Mouse (Mus musculus) A20 (cell line): ENCODE results near the gene Arrdc5.

ENCODE experiments used
- DNase-seq: peaks from one replicate; pipeline ENCODE4 v3.0.0-alpha.2; 2011; ENCODE audit warnings: low read depth, low spot score

Gene Arrdc5

DNA sequence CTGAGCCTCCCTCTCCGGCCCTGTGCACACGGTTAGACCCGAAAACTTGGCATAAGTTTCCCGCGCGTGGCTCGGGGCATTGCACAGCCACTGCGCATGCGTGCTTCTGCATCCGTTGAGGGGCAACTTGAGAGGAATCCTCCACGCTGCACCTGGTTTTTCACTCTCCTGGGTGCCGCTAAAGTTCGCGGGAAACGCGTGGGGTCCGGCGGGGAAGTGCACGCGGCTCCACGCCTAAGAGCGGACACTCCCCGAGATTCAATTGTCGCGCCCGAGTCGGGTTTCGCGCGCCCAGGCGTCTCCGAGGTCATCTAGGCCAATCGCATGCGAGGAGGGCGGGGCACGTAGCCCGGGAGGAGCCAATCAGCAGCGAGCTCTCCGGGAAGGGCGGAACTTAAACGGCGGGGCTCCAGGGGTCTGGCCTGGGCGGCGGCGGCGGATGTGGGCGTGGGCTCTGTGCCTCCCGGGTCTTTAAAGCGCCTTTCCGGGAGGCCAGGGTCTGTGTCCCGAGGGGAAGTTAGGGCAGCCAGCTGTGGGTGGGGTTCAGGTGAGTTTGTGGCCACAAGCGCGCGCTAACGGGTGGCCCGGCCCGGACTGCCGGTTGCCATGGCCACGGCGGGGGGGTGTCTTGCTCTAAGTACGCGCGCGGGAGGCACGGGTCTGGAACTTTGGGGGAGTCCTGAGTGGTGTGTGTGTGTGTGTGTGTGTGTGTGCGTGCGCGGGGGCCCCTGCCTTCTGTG is 3.9 kb upstream of the Arrdc5 start:
- peak; percentile 98 for DNase-seq

DNA sequence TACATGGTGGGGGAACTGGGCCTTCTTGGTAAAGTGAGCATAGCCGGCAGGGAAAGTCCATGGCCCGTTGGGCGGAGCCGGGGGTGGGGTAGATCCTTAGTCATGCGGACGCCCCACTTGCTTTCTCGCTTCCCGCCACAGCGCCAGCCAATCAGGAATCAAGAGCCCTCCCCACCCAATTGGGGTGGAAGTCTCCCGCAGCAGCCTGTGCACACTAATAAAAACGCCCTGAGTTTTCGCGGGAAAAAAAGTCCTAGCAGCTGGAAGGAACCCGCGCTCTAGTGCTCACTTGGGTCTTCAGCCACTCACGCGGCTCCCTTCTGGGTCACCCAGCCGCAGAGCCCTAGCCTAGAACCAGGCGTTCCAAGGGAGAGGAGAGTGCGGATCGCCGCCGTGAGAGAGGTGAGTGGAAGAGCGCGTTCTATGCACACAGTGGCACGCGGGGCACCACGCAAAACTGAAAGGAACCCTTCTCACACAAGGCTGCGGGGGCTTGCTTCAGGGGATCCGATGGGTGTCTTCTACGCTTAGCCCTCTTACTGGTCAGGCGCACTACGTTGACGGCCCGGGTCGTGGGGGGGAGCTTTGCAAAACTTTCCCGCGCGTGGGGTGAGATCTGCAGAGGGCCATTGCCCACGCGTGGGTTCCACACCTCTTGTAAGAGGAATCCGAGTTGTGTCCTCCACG is 3.2 kb upstream of the Arrdc5 start, which contains the start of gene Uhrf1:
TSS of gene Uhrf1 (plus strand) at position 162 of the 687 bp plus-strand sequence.
- peak; percentile 96 for DNase-seq

DNA sequence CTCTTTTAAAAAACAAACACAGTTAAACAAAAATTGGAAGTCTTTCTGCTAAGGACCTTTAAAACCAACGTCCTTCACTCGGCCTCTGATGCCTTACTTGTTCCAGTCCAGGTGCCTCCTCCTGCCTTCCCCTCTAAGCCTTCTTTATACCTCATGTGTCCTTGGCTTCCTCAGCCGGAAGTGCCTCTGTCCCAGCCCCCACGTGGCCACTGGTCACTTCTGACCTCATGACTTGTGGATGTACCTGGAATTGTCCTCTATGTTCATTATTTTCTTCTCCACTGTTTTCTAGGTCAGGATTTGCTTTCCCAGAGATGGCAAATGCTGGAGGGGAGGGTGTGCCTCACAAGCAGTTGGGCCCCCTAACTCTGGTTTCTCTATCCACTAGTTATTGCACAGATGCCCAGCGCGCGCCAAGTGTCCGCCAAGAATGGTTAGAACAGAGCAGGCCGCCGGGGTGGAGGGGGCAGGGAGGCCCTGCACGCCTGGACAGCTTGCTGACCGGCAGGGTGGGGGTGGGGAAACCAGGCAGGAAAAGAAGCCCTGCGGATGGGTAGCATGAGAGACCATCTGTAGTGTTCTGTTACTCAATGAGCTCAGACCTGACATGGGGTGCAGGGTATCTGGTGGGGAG is 2.4 kb upstream of the Arrdc5 start:
- no peak for DNase-seq

DNA sequence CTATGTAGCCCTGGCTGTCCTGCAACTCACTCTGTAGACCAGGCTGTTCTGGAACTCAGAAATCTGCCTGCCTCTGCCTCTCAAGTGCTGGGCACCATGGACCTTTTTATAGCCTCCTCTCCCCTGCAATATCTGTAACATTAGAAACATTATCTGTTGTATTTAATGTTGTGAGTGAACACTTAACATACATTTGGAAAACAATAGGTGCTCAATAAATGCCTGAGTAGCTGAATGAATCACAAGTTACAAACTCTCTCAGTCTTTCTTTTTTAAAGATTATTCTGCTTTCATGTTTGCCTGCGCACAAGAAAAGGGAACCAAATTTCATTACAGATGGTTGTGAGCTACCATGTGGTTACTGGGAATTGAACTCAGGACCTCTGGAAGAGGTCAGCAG is 1.8 kb downstream of the Arrdc5 start:
- DNase-seq, result no peak

DNA sequence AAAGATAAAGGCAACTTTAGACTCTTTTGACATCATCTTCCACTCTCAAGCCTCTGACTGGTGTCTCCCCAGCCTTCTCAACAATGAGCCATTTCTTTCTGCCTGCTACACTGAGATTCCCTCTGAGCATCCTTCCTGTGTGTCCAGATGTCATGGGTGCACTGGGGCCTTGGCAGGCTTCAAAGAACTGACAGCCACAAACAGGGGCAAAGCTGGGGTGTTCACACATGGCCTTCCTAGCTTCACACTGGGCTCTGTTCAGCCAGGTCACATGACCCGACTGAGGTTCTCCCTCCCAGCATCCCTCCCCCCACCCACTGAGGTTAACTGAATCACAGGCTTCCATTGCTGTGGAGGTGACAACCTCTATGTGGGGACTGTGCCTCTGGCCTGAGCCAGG is 3.9 kb downstream of the Arrdc5 start:
- DNase-seq, result no peak

DNA sequence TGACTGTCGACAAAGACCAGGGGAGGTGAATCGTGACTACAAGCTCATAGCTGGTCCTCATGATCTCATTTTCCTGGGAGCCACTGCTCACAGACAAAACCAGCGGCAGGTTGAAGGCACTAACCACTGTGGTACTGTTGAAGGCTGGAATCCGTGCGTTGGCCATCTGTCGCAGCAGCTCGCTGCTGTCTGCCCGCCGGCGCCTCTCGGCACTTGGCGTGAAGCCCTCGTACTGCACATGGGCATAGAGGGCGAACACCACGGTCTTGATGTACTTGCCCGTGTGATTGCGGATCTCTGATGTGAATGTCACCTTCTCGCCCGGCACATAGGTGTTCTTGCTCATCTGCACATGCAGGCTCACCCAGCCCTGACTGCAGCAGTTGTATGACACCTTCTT is 5.8 kb downstream of the Arrdc5 start:
- DNase-seq, result no peak

DNA sequence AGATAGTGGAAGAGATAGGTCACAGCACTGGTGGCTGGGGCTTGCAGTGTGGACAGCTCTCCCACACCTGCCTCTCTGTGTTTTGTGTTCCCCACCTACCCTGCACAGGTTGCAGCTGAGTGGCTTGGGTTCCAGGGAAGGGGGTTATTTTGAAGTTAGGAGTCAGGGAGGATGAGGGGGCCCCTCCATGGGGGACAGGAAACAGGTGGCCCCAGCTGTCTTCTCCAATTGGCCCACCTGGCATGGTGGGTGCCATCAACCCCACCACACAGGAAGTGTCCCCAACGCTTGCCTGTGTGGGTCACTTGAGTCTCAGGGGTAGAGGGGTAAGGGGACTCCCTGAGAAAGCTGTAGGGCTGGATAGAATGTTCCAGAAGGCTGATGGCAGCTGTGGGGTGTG is 6.8 kb downstream of the Arrdc5 start:
- no peak for DNase-seq

DNA sequence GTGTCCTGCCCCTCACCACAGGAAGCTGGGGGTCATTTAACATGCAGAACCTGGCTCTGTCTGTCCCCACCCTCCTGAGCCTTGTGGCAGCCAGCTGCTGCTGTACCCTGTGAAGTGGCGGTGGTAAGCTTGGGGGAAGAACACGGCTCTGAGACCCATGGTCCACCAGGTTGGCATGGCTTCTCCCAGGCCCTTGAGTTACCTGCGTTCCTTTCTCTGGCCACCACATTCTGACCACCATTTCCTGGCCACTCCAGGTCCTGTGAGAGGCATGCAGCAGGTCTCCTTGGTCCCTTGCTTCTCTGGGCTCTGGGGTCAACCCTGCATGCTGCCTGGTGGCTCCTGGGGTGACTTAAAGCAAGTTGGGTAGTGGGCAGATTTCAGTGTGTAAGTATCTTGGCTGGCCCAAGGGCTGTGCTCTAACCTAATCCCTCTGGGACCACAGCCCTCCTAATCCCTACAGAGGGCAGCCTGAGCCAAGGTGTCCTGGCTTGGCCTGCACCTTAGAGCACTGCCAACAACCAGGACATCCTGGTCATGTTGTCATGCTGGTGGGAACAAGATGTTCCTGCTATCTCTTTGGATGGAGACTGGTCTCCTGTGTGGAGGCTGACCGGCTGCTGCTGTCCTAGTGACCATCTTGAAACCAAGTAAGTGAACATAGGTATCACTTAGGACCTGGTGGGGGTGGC is 7.4 kb downstream of the Arrdc5 start, which contains the start of gene Plin3:
TSS of gene Plin3 (minus strand) at position 343 of the 692 bp plus-strand sequence.
- no peak for DNase-seq

DNA sequence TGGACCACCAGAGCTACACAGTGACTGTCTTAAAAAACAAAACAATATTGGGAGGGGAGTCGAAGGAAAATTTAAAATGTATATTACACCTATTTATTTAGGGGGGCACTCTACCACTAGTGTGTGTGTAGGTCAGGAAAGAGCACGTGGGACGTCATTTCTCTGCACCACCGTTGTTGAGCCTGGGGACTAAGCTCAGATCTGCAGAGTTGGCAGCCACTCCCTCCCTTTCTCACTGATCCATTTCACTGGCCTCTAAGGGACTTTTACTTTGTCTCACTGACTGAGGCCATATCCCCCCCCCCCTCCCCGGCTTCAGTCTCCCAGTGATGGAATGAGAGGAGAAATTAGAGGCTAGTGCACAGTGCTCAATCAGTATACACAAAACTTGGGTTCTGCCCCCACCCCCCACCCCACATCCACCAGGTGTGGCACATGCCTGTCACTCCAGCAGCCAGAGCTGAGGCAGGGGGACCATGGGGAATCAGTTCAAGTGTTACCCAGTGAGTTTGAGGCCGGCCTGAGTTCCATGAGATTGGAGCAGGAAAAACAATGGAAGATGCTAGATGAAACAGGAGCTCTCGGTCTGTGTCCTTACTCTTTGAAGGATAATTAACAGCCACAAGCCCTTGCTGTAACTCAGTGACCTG is 8.1 kb downstream of the Arrdc5 start:
- DNase-seq, result no peak

DNA sequence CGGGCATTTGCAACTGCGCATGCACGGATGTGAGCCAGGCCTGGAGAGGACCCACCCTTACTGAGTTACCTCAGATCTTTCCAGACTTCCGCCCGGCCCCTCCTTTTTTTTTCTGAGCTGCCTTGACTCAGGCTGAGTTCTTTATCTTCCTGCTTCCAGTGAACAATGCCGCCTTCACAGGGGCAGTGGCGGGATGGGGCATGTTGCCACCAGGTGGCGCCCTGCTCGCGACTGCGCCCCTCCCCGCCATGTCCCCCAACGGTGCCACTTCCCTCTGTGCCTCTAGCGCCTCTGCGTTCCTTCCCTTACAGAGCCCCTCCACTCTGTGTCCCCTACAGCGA is 8.9 kb downstream of the Arrdc5 start:
- peak; percentile 89 for DNase-seq

DNA sequence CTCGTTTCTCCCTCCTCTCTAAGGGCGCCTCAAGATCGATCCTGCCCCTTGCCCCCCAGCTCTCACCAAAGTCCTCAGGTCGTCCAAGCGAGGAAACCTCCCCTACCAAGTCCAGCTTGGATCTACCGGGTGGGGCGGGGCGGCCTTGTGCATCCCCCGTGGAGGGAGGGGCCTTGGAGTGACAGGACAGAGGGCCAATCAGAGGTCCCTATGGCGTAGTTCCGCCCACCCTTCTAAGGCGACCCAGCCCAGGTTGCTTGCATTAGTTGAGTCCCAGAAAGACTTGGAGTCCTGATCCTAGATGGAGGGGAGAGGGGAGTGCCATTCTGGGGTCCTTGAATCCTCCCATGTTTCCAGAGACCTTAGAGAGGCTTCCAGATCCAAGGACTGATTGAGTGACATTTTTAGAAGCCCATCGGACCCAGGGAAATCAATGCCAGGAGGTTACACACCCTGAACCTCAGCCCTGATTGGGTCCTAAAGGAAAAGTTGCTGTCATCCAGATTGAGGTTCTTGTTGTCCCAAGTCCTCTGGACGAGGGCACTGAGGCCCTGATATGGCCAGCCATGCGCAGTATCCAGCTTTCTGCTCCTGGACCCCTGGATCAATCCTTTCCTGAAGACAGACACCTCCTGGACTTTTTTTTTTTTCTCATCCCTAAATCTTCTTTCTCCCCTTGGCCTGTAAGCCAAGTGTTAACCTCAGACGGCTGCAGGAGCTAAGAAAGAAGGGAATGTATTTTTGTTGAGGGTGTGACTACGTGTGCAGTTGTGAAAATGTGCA is 9.5 kb downstream of the Arrdc5 start:
- peak; percentile 89 for DNase-seq

DNA sequence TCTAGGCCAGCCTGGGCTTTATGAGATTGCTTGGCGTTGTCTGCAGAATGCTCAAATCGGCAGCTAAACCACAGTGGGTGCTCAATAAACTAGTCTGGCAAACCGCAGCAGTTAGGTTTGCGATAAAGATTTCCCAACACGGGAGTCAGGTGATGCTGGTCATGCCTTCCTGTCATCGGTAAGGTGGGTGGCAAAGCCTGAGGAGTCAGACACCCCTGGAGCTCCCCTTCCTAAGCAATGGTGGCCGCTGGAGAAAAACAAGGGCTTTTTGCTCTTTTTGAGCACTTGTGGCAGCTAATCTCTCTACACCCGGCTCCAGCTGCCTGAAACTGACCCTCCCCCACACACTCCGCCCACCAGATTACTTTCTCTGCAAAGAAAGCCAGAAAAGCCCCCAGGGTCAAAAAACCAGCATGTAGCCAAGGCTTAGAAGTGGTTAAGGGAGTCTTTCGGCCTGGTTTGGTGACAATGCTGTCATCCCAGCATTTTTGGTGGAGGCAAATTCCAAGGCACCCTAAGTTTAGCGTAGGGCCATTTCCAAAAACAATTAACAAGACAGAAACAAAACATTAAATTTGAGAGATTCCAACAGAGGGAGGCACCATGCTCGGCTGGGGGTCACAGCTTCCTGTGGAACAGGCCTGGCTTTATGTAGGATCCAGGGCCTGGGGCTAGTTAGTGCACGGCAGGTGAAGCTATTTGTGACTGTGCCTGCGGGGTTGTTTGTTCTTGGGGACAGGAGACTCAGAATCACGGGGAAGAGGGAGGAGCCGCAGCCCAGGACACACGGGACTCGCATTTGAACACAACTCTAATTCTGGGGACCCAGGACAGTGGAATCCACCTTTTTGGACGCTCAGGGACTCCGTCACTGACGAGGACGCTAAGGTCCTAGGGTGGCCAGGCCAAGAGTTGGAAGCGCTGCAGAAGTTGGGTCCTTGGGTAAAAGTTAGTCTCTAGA is 10.4 kb downstream of the Arrdc5 start:
- no peak for DNase-seq

DNA sequence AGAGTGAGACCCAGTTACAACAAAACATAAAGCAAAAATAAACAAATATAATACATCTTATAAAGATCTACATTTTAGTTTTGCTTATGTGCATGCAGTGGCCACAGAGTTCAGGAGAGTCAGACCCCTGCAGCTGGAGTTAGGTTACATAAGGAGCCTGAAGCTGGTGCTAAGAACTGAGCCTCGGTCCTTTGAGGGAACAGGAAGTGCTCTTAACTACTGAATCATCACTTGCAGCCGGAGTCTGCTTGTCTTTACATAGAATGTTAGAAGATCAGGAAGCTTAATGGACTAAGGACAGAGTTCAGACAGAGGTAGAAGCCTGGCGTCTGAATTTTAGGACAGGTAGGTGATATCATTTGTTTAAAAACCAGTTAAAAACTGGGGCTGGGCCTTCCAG is 11.2 kb downstream of the Arrdc5 start:
- no peak for DNase-seq

DNA sequence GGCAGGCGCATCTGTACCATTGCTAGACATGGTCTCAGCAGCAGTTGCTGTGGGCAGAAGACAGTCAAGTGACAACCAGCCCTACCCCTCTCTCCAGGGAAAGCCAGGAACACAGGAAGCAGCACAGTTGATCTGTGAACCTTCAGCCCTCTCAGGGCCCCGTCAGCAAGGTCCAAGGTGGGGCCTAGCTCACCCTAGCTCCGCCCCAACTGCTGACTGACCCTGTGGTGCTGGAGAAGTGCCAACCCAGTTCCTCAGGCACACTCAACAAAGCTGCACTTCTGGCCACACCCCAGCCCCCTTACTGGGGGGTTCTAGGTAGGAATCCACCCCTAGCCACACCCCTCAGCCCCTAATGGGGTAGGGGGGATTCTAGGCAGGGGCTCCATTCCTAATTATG is 12.3 kb downstream of the Arrdc5 start:
- DNase-seq, result no peak

DNA sequence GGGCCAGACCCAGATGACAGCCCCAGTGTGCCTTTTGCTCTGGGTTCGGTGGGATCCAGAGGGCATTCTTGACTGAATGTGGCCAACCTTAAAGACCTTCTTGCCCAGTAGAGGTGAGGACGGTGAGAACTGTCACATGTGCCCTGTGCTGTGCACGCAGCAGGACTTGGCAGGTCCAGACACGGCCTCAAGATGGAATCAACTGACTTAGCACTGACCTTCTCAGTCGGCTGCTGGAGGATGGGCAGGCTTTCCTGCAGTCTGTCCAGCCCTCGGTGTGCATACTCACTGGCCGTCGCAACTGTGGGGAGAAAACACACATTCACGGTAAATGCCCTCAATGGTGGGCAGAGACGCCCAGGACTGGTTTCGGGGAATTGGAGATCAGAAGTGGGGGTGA is 14.1 kb downstream of the Arrdc5 start:
- no peak for DNase-seq

DNA sequence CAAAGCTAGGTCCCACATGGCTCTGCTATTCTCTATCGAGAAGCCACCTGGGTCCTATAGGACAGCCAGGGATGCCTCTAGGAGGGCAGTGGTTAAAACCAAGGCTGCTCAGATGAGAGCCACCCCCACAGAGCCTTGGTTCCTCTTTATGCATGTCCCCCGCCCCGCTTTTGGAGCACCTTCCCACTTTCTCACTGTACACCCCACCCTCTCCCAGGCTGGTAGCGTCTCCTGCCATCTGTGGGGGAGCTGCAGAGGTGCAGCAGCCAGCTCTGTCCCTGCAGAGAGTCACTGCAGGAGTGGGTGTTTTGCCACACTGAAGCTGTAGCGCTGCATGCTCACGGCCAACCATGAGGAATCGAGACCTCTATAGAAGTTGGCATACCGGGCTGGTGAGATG is 16.8 kb downstream of the Arrdc5 start:
- no peak for DNase-seq

DNA sequence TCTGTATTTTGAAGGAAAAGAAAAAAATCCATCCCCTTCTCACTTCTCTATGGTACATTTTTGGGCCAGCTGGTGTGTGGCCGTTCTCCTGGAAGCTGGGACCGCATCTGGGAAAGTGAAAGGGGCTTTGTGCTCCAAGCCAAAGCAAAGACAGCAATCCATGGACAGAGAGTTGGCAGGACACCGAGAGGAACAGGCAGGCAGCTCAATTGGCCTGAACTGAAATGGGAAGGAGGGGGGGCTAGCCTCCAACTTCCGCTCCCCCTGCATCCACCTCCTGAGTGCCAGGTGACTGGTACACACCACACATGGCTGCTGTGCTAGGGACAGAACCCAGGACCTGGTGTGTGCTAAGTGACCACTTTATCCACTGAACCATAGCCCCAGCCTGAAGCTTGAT is 17.3 kb downstream of the Arrdc5 start:
- no peak for DNase-seq

DNA sequence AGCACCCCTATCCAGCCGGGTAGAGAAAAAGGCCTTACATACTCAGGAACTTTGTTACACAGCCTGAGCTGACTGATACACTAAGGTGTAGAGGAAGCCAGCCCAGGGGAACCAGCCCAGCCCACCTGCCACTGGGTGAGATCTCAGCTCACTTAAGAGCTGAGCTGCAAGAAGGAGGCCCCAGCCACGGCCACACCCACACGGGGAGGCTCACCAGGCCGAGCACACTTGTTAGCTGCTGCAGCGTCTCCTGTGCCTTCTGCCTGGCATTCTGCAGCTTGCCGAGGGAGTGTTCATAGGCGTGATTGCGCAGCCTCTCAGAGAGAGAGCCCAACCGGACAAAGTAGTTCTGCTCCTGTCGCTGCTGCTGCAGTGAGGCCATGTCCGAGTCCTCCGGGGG is 18.9 kb downstream of the Arrdc5 start:
- no peak for DNase-seq

DNA sequence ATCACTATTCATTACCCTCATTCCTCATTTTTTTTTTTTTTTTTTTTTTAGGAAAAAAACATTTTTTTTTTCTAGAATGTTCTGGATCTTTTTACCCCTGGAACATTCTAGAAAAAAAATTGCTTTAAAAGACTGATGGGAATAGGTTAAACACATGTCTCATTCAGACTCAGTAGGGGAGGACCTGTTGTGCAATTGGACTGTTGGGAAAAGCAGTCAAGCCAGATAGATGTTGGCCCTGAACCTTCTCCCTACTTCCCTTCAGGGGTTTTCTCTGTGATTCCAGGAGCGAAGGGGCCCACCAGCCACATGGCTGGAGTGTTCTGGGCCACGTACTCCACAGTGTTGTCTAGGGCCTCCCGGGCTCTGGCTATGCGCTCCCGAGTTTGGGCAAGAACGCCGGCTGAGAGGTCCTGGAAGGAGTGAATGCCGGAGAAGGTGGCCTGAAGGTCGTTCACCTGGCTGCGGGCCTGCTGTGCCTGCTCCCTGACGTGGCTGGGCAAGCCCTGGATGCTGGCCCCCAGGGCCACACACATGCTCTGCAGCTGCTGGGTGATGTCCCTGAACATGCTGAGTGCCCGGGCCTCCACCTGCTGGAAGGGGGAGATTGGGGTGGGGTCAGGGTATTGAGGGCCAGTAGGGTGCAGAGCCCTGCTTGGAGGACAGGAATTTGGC is 20.5 kb downstream of the Arrdc5 start:
- no peak for DNase-seq
